Mouse (Mus musculus) intestine, embryonic 14.5 days (tissue): ENCODE results near the gene Erich2. TPM values are rescaled to one million over a fixed set of nuclear protein-coding genes. Genes with fewer than 3 reads are reported as not detected.

Experiments
- ATAC-seq: fragments of 200-750 bp; cut with Nextera tagmentation; replicated peaks from 2 replicates; pipeline ENCODE4 v1.8.0; 2017; ENCODE audit warnings: low read depth, moderate number of reproducible peaks, moderate TSS enrichment, moderate library complexity; ENCODE audit not compliant: low FRiP score, low TSS enrichment
- DNase-seq: peaks from one replicate; pipeline ENCODE4 v3.0.0-alpha.2; 2018; ENCODE audit warnings: low spot score
- H3K27ac ChIP-seq: fragments of 300-500 bp; sonication (generic); 2 replicates; pipeline ENCODE4 v1.5.1; 2014; ENCODE audit warnings: low read depth, mild to moderate bottlenecking, control low read depth
- H3K27me3 ChIP-seq: fragments of 300-500 bp; sonication (generic); replicated peaks from 2 replicates; pipeline ENCODE4 v1.6.1; 2014; ENCODE audit warnings: low read length, control low read depth; ENCODE audit not compliant: control insufficient read depth, insufficient read depth
- H3K36me3 ChIP-seq: fragments of 300-500 bp; sonication (generic); 2 replicates; pipeline ENCODE4 v1.6.1; 2014; ENCODE audit warnings: low read length, control low read depth; ENCODE audit not compliant: control insufficient read depth, insufficient read depth
- H3K4me1 ChIP-seq: fragments of 300-500 bp; sonication (generic); replicated peaks from 2 replicates; pipeline ENCODE4 v1.6.1; 2014; ENCODE audit warnings: low read length, control low read depth, mixed read lengths; ENCODE audit not compliant: control insufficient read depth, insufficient read depth
- H3K4me2 ChIP-seq: fragments of 300-500 bp; sonication (generic); 2 replicates; pipeline ENCODE4 v1.6.1; 2014; ENCODE audit warnings: low read length
- H3K4me3 ChIP-seq: fragments of 300-500 bp; sonication (generic); 2 replicates; pipeline ENCODE4 v1.5.1; 2014; ENCODE audit warnings: low read depth, low read length, control low read depth, mixed read lengths
- H3K9ac ChIP-seq: fragments of 300-500 bp; sonication (generic); 2 replicates; pipeline ENCODE4 v1.6.1; 2014; ENCODE audit warnings: mild to moderate bottlenecking, low read length
- H3K9me3 ChIP-seq: fragments of 300-500 bp; sonication (generic); 2 replicates; pipeline ENCODE4 v1.6.1; 2016; ENCODE audit warnings: low read length, control low read depth; ENCODE audit not compliant: control insufficient read depth
- WGBS: fragments of 180-500 bp; shearing (Covaris S2); extraction: QIAGEN DNeasy Blood & Tissue Kit; methylation state at CpG from one replicate; pipeline ENCODE4 v1.1.7; 2014; 5-methylcytosine and 5-hydroxymethylcytosine counted together
- polyA plus RNA-seq: library from polyadenylated mRNA; unstranded; fragments of >200 nt; fragmentation: Nextera tagmentation; extraction: Ambion mirVana; gene quantifications from 2 replicates; pipeline ENCODE4 v1.2.1, GENCODE M21; 2014

Gene Erich2
- polyA plus RNA-seq, 1 experiment from 2014 or later, result 0.88 TPM

DNA sequence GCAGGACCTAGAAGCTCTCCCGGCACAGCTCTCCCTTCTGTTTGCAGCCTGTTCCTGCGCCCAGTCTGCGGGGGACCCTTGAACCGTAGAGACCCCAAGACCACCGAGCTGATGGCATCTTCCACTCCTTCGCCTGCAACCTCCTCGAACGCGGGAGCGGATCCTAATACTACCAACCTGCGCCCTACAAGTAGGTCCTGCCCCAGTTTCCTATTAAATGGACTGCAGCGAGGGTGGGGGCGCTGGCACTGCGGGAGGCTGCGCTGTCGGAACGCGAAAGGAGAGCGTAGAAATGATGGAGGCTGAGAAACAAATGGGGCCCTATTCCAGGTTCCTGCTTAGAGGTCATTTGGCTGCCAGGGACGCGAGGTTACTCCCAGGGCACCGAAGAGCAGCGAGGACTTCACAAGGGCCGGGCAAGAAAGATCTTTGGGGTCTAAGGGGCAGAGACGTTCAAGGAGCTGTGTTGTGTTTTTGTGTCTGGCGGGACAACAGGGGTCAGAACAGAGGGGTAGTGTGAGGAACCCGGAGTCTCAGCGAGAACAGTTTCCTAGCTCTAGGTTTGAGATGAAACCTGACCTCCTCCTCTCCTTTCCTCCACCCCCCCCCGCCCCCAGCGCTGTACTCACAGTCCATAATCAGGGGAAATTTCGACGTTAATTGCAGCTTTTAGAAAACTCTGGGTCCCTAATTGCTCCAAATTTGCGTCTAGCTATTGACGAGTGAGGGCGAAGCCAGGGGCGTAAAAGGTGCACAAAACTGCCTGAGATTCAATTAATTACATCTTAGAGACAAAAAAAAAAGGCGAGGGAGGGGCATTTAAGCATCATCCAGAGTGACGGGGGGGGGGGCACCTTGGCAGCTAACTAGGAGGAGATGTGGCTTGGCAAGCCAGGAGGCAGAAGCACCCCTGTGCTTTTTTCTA, 55.4 kb downstream of the Erich2 start:
- no peak for DNase-seq
- Histone ChIP-seq H3K4me1 (peaks cover 10% of the 10 kb centered on the region; the same call in 1 of the 2 replicates), H3K9me3 (no peaks in the 10 kb centered on the region), H3K9ac (no peak overlapping the region), H3K27me3 (peaks cover 100% of the 10 kb centered on the region), H3K27ac (no peak overlapping the region), H3K4me2 (no peak overlapping the region), H3K36me3 (no peaks in the 10 kb centered on the region), H3K4me3 (no peak overlapping the region)
- whole genome bisulfite sequencing, result 2% methylated on average over 38 of the region's 38 CpGs
- no peak for ATAC-seq

DNA sequence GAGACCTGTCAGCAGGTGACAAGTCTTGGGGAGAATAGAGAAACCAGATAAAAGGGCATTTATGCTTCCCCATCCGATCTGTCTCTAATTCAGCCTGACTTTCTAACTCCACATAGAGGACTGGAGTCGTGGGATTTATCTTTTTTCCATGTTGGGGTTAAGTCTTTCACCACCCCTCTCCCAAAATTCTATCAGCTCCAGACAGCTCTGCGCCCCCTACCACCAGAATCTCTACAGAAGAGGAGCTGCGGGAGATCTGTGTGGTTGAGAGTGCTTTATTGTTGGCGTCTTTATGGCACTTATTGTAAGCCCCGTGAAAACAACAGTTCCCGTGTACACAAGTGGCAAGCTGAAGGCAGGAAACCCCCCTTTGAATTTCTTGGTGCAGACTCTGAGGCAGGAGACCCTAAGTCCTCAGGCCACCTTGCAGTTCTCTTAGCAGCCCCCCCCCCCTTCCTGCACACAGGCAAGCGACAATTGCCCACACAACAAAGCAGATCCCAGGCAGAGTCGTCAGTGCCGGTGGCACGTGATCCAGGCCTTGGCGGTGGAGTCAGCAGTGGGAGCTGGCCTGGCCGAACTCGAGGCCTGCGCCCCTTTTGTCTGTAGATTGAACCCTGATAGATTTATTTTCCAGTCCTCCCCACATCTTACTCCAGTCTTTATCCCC, 56.2 kb downstream of the Erich2 start:
- peaks cover 10% of the 10 kb centered on the region; the same call in 1 of the 2 replicates for H3K4me1 ChIP-seq
- H3K36me3 ChIP-seq, result no peaks in the 10 kb centered on the region
- H3K27ac ChIP-seq, result no peak overlapping the region

GRCm38 (mm10) chr2:70565651-70566602, 57.3 kb downstream of the Erich2 start:
- DNase-seq (no peak), ATAC-seq (no peak)
- Histone ChIP-seq H3K4me2 (no peak overlapping the region), H3K27me3 (peaks cover 97% of the 10 kb centered on the region), H3K9me3 (no peaks in the 10 kb centered on the region), H3K4me1 (peaks cover 10% of the 10 kb centered on the region; the same call in 1 of the 2 replicates), H3K4me3 (no peak overlapping the region), H3K27ac (no peak overlapping the region), H3K9ac (no peak overlapping the region), H3K36me3 (no peaks in the 10 kb centered on the region)
- WGBS, result 4% methylated on average over 30 of the region's 30 CpGs

More for the DNA sequence above, 56.2 kb downstream of the Erich2 start:
- Histone ChIP-seq H3K27me3 (peaks cover 100% of the 10 kb centered on the region), H3K4me3 (no peak overlapping the region), H3K9ac (no peak overlapping the region), H3K4me2 (no peak overlapping the region), H3K9me3 (no peaks in the 10 kb centered on the region)
- 2% methylated on average over 15 of the region's 15 CpGs for WGBS
- DNase-seq (no peak), ATAC-seq (no peak)

DNA sequence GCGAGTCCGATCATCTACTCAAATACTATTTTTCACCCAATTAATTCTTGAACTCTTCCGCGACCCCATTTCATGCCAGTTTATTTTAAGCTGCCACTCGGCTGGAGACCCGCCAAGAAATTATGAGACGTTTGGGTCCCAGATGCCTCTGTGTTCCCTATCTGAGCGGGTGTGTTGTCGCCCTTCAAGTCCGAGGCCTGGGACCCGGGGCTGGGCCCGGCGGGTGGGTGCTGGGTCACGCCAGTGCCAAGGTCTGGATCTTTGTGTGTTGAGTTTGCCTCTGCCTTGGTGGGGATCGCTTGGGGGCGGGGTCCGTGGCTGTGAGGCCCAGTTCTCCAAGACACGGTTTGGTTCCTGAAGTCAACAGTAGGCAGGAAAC, 58.0 kb downstream of the Erich2 start:
- ATAC-seq, result no peak
- H3K4me3 ChIP-seq, result no peak overlapping the region
- 3% methylated on average over 18 of the region's 18 CpGs for WGBS

DNA sequence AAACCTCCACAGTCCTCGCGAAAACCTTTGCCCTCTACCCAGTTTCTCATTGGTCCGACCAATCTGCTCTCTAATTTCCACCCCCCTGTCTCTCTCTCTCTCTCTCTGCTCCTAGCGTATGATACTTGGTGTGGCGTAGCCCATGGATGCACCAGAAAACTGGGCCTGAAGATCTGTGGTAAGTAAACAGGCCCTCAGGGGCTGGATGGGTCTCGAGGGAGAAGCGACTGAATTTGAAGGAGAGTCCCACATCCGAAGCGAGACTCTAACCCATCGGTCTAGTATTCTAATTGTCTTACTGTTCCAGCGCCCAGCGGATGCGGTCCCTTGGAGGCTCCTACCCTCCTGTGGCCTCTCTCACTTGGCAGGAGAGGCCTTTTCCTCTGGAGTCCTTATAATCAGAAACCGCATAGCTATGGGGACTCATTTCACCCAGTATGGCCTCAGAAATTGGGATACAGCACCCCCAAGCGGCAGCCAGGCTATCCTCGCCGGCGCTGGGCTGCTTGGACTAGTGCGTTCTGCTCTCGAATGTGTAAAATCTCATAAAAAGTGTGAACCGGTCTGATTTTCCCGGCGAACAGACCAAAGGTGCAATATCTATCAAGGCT, 58.6 kb downstream of the Erich2 start:
- DNase-seq (peak; percentile 81), ATAC-seq (no peak)
- Histone ChIP-seq H3K27ac (no peak overlapping the region), H3K9ac (no peak overlapping the region), H3K27me3 (peaks cover 95% of the 10 kb centered on the region), H3K4me1 (peaks cover 7% of the 10 kb centered on the region; the same call in 1 of the 2 replicates), H3K4me2 (no peak overlapping the region), H3K4me3 (no peak overlapping the region), H3K36me3 (no peaks in the 10 kb centered on the region), H3K9me3 (no peaks in the 10 kb centered on the region)
- 7% methylated on average over 23 of the region's 23 CpGs for WGBS

More for the DNA sequence above, 58.0 kb downstream of the Erich2 start:
- H3K9me3 ChIP-seq, result no peaks in the 10 kb centered on the region
- DNase-seq, result peak; percentile 54
- H3K4me1 ChIP-seq, result peaks cover 10% of the 10 kb centered on the region; the same call in 1 of the 2 replicates
- no peaks in the 10 kb centered on the region for H3K36me3 ChIP-seq
- peaks cover 96% of the 10 kb centered on the region for H3K27me3 ChIP-seq
- no peak overlapping the region for H3K4me2 ChIP-seq
- H3K9ac ChIP-seq, result no peak overlapping the region
- no peak overlapping the region for H3K27ac ChIP-seq

- no peak for DNase-seq
- Histone ChIP-seq H3K27ac (no peak overlapping the region), H3K36me3 (no peaks in the 10 kb centered on the region), H3K4me1 (peaks cover 7% of the 10 kb centered on the region; the same call in 1 of the 2 replicates), H3K9me3 (no peaks in the 10 kb centered on the region), H3K9ac (no peak overlapping the region), H3K4me2 (peak overlapping the region; percentile 55), H3K4me3 (peak overlapping the region; percentile 27; the same call in 1 of the 2 replicates), H3K27me3 (peaks cover 94% of the 10 kb centered on the region)
- WGBS, result under 1% methylated on average over 12 of the region's 12 CpGs
- ATAC-seq, result no peak
These were observed 59.1 kb downstream of the Erich2 start for GRCm38 (mm10) chr2:70567682-70568077.

DNA sequence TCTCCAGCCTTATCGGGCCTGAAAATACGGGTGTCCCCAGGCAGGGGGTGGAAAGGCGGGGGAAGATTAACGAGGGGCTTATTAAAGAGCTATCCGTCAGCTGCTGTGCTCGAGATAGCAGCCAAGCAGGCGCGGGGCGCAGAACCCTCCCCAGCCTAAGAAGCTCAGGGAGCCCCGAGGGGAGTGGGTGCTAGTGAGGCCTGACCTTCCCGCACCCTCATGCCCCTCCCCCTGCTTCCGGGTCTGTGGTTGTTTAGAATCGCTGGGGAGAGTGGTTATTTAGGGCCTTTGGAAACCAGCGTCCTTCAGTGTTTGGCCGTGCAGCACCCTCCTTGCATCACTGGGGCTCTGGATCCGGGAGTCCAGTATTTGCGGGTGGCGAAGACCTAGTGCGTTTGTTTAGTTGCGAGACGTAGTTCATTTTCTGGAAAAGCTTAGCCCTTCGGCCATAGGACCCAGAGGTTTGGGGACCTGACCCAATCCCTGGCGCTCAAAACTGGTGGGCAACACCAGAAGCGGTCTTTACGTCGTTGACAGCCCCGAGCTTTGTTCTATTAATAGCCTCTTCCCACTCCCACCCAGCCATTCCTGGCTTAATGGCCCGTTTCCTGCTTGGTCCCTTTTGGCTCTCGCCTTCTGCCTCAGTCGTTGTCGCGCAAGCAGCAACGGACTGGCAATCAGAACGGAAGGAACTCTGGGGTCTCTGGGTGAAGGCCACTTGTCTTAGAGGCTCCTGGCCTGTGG, 59.8 kb downstream of the Erich2 start:
- Histone ChIP-seq H3K4me3 (peak overlapping the region; percentile 27), H3K9me3 (no peaks in the 10 kb centered on the region), H3K9ac (peak overlapping the region; percentile 10; the same call in 1 of the 2 replicates), H3K27me3 (peaks cover 92% of the 10 kb centered on the region), H3K27ac (no peak overlapping the region), H3K4me2 (peak overlapping the region; percentile 55), H3K36me3 (no peaks in the 10 kb centered on the region), H3K4me1 (peaks cover 7% of the 10 kb centered on the region; the same call in 1 of the 2 replicates)
- DNase-seq (peak; percentile 69), ATAC-seq (no peak)
- 1% methylated on average over 34 of the region's 34 CpGs for WGBS
